Mouse (Mus musculus): ENCODE measurements around the gene Bex2. TPM values are rescaled to one million over a fixed set of nuclear protein-coding genes. Genes with fewer than 3 reads are reported as not detected.
"Not testable (repeated sequence)": the region's sequence is repeated elsewhere in the genome, so short reads cannot be mapped to it uniquely, and the experiment has no call there.

The Bex2 gene
- polyA plus RNA-seq (2015; fragmentation: Nextera tagmentation; extraction: Ambion mirVana), result 54.2 and 56.5 TPM in 2 replicates

- H3K4me1 ChIP-seq (replicated peaks; ENCODE audit: control insufficient read depth, insufficient read depth); H3K9me3 ChIP-seq (ENCODE audit: control insufficient read depth, low read length); H3K4me2 ChIP-seq (replicated peaks; ENCODE audit: low read depth); H3K36me3 ChIP-seq (ENCODE audit: control insufficient read depth, insufficient read depth, low read length); DNase-seq (ENCODE audit: low spot score); H3K27me3 ChIP-seq (ENCODE audit: control insufficient read depth, insufficient read depth, low read length); H3K9ac ChIP-seq (ENCODE audit: low read length); H3K27ac ChIP-seq (replicated peaks): not testable (repeated sequence)
- ATAC-seq (ENCODE audit: low FRiP score, low TSS enrichment), result peak; percentile 91
- 0 out of 2 replicates have a peak within 1 kb of the TSS, but pooled peaks have one; percentile 6 for H3K4me3 ChIP-seq (ENCODE audit: low read depth, low read length)
- WGBS, result no CpG with 5 or more reads among the region's 32 CpGs
Measured at GRCm38 (mm10) chrX:136068020-136068419, at the start of gene Bex2. TSS of gene Bex2 (minus strand) at chrX:136068236.

- Histone ChIP-seq H3K36me3 (ENCODE audit: control insufficient read depth, insufficient read depth, low read length) (no peaks in the 10 kb centered on the region), H3K9me3 (ENCODE audit: control insufficient read depth, low read length) (no peaks in the 10 kb centered on the region), H3K27ac (replicated peaks) (no peak overlapping the region), H3K4me2 (replicated peaks; ENCODE audit: low read depth) (peak overlapping the region; percentile 51), H3K4me3 (ENCODE audit: low read depth, low read length) (peak overlapping the region; percentile 32), H3K27me3 (ENCODE audit: control insufficient read depth, insufficient read depth, low read length) (no peaks in the 10 kb centered on the region), H3K9ac (ENCODE audit: low read length) (no peak overlapping the region), H3K4me1 (replicated peaks; ENCODE audit: control insufficient read depth, insufficient read depth) (no peaks in the 10 kb centered on the region)
- DNase-seq (ENCODE audit: low spot score) (peak; percentile 30), ATAC-seq (ENCODE audit: low FRiP score, low TSS enrichment) (peak; percentile 68; the same call in 1 of the 2 replicates)
- 14% methylated on average over 23 of the region's 23 CpGs for WGBS
- TF ChIP-seq CTCF (IDR thresholded peaks at IDR 0.05; ENCODE audit: low read depth) (no peak), EP300 (optimal IDR thresholded peaks at IDR 0.05) (no peak)
Measured at GRCm38 (mm10) chrX:136115419-136115961, 47.5 kb upstream of the Bex2 start.

DNA sequence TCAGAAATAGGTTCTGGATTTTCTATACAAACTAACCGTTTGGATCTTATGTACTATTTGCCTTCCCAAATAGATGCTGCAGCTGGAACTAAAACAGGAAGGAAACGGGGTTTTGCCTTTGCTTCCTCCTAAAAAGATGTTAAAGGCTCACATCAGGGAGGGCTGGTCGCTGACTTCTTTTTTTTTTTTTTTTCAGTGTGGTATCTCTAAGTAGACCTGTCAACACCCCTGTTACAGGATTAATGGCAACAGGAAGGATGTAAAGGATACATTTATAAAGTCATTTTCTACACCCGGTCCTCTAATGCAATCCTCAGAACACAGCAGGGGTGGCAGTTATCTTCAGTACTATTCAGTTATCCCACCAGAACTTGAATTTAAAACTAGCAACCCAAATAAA is 47.0 kb upstream of the Bex2 start:
- H3K27ac ChIP-seq (replicated peaks), result no peak overlapping the region
- no peak overlapping the region for H3K4me3 ChIP-seq (ENCODE audit: low read depth, low read length)
- no peak overlapping the region; the same call in 1 of the 2 replicates for H3K4me2 ChIP-seq (replicated peaks; ENCODE audit: low read depth)
- no peak overlapping the region for H3K9ac ChIP-seq (ENCODE audit: low read length)
- ATAC-seq (ENCODE audit: low FRiP score, low TSS enrichment), result no peak
- 29% methylated on average over 4 of the region's 4 CpGs for WGBS
- no peaks in the 10 kb centered on the region for H3K4me1 ChIP-seq (replicated peaks; ENCODE audit: control insufficient read depth, insufficient read depth)
- no peak for DNase-seq (ENCODE audit: low spot score)
- no peaks in the 10 kb centered on the region for H3K36me3 ChIP-seq (ENCODE audit: control insufficient read depth, insufficient read depth, low read length)
- TF ChIP-seq EP300 (optimal IDR thresholded peaks at IDR 0.05) (no peak), CTCF (IDR thresholded peaks at IDR 0.05; ENCODE audit: low read depth) (no peak)
- H3K9me3 ChIP-seq (ENCODE audit: control insufficient read depth, low read length), result no peaks in the 10 kb centered on the region
- H3K27me3 ChIP-seq (ENCODE audit: control insufficient read depth, insufficient read depth, low read length), result no peaks in the 10 kb centered on the region

DNA sequence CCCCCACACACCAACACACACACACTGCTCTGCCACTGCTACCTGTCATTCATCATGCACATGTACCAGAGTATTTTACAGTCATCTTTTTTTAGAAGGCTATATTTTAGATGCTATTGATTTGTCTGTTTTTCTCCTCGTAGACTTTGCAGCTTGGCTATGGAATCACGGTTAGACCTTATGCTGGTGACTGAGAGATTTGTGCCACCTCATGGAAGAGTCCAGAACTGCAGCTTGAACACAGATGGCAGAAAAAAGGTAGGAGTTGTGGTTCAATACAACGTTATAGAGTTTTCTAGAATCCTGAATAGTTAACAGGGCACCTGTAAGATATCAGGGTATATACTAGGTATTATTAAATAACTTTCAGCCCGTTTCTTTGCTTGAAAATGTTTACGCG is 39.9 kb upstream of the Bex2 start:
- Histone ChIP-seq H3K9ac (ENCODE audit: low read length) (no peak overlapping the region), H3K36me3 (ENCODE audit: control insufficient read depth, insufficient read depth, low read length) (no peaks in the 10 kb centered on the region), H3K27ac (replicated peaks) (no peak overlapping the region), H3K4me2 (replicated peaks; ENCODE audit: low read depth) (no peak overlapping the region), H3K27me3 (ENCODE audit: control insufficient read depth, insufficient read depth, low read length) (no peaks in the 10 kb centered on the region), H3K4me3 (ENCODE audit: low read depth, low read length) (no peak overlapping the region), H3K9me3 (ENCODE audit: control insufficient read depth, low read length) (no peaks in the 10 kb centered on the region), H3K4me1 (replicated peaks; ENCODE audit: control insufficient read depth, insufficient read depth) (no peaks in the 10 kb centered on the region)
- ATAC-seq (ENCODE audit: low FRiP score, low TSS enrichment), result no peak
- peak; percentile 42 for DNase-seq (ENCODE audit: low spot score)
- TF ChIP-seq EP300 (optimal IDR thresholded peaks at IDR 0.05) (no peak), CTCF (IDR thresholded peaks at IDR 0.05; ENCODE audit: low read depth) (peak; percentile 76)
- WGBS, result 34% methylated on average over 6 of the region's 6 CpGs

DNA sequence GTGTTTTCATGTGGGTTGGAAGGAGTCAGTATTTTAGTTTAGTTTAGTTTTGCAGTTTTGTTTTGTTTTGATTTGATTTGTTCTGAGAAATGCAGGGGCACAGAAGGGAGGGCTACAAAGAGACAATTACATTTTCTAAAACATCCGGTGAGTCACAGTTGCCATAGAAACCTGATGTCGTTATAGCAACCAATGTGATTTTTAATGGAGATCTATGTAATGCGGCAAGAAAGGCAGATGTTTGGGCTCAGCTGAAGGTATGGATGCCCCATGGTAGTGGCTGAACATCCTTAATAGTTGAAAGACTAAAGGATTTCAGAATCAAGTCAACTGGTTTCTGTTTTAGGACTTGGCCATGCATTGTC is 36.7 kb upstream of the Bex2 start:
- H3K27me3 ChIP-seq (ENCODE audit: control insufficient read depth, insufficient read depth, low read length), result no peaks in the 10 kb centered on the region
- DNase-seq (ENCODE audit: low spot score), result no peak
- no peak overlapping the region for H3K9ac ChIP-seq (ENCODE audit: low read length)
- no peaks in the 10 kb centered on the region for H3K36me3 ChIP-seq (ENCODE audit: control insufficient read depth, insufficient read depth, low read length)
- H3K27ac ChIP-seq (replicated peaks), result no peak overlapping the region
- no peaks in the 10 kb centered on the region for H3K4me1 ChIP-seq (replicated peaks; ENCODE audit: control insufficient read depth, insufficient read depth)
- H3K4me3 ChIP-seq (ENCODE audit: low read depth, low read length), result no peak overlapping the region
- WGBS, result 54% methylated on average over 3 of the region's 3 CpGs
- TF ChIP-seq EP300 (optimal IDR thresholded peaks at IDR 0.05), result no peak
- no peak for TF ChIP-seq CTCF (IDR thresholded peaks at IDR 0.05; ENCODE audit: low read depth)
- no peak for ATAC-seq (ENCODE audit: low FRiP score, low TSS enrichment)
- no peaks in the 10 kb centered on the region for H3K9me3 ChIP-seq (ENCODE audit: control insufficient read depth, low read length)
- H3K4me2 ChIP-seq (replicated peaks; ENCODE audit: low read depth), result no peak overlapping the region

- H3K9ac ChIP-seq (ENCODE audit: low read length), result no peak overlapping the region
- TF ChIP-seq CTCF (IDR thresholded peaks at IDR 0.05; ENCODE audit: low read depth) (no peak), EP300 (optimal IDR thresholded peaks at IDR 0.05) (no peak)
- H3K4me2 ChIP-seq (replicated peaks; ENCODE audit: low read depth), result no peak overlapping the region
- no peaks in the 10 kb centered on the region for H3K4me1 ChIP-seq (replicated peaks; ENCODE audit: control insufficient read depth, insufficient read depth)
- H3K27ac ChIP-seq (replicated peaks), result no peak overlapping the region
- no peak for ATAC-seq (ENCODE audit: low FRiP score, low TSS enrichment)
- DNase-seq (ENCODE audit: low spot score), result no peak
- H3K4me3 ChIP-seq (ENCODE audit: low read depth, low read length), result no peak overlapping the region
- no peaks in the 10 kb centered on the region for H3K36me3 ChIP-seq (ENCODE audit: control insufficient read depth, insufficient read depth, low read length)
- no peaks in the 10 kb centered on the region for H3K9me3 ChIP-seq (ENCODE audit: control insufficient read depth, low read length)
- 64% methylated on average over 4 of the region's 4 CpGs for WGBS
- H3K27me3 ChIP-seq (ENCODE audit: control insufficient read depth, insufficient read depth, low read length), result no peaks in the 10 kb centered on the region
Measured at GRCm38 (mm10) chrX:136104046-136104723, 36.1 kb upstream of the Bex2 start.
